8 mouse cellular contexts compared by ENCODE assay signal in the genomic region with DNA sequence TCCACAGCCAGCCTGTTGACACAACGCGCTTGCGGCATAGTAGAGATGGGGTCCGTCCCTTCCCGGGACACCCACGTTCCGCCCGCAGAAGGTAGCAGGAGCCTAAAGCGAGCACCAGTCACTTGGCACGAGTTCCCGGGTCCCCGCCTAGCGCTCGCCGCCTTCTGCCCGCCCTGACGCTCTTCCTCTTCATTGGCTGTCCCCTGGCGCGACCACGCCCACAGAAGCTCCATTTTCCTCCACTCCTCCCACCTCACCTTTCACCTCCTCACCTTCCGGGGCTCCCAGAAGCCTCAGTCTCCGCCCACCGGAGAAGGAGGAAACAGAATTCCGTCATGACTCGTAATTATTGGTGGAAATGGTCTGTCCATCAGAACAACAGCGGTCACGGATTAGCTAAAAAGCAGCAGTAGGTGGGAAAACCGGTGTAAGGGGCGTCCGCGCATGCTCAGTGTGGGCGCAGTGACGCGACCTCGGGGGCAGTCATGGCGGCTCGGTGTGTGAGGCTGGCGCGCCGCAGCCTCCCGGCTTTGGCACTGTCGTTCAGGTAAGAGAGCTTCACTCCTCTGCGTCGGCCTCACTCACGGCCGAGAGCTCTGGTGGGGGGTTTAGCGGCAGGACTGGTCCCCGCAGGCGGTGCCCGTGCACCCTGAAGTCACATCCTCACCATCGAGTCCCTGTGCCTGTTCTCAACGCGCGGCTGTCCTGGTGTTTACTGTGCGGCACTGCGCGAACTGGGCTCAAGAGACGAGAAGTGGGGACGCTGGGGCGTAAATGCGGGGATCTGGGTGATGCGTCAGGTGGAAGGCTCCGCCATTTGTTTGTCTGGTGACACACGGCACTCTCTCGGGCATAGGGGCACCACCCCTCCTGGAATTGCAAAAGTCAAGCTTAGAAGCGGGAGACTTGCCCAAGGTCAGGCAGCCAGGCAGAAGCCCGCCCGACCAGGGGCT. TPM values are rescaled to one million over a fixed set of nuclear protein-coding genes. Genes with fewer than 3 reads are reported as not detected.
DNase-seq lines count a peak whose midpoint lies in the region; ATAC-seq lines count a peak whose summit lies in the region.

Gene Grpel1, plus strand, starts transcription at position 290 of the 953 bp plus-strand sequence.

- DNase-seq in CD4-positive, CD25-positive, alpha-beta regulatory T cell, adult 2 months (ENCODE audit: low read depth, low spot score): peak; percentile 98
- DNase-seq in fat pad, adult 2 months (ENCODE audit: extremely low read depth, low read depth, low spot score): peak; percentile 91
- DNase-seq in kidney, postnatal 10 days: peak; percentile 99
- DNase-seq in natural killer cell, adult 2 months (ENCODE audit: low spot score in 2 of 2): peak; percentile 98 to 99

- WGBS in heart, embryonic 13.5 days: under 1% methylated on average over 68 of the region's 68 CpGs
- WGBS in liver, embryonic 12.5 days (ENCODE audit: insufficient replicate concordance): under 1% methylated on average over 68 of the region's 68 CpGs
- WGBS in stomach, embryonic 15.5 days: under 1% methylated on average over 68 of the region's 68 CpGs

- peak within 1 kb of the TSS; percentile 93 for H3K4me2 ChIP-seq in heart, embryonic 13.5 days
- peak within 1 kb of the TSS; percentile 96 for H3K4me2 ChIP-seq in liver, embryonic 12.5 days
- peak within 1 kb of the TSS; percentile 94 for H3K4me2 ChIP-seq in stomach, embryonic 15.5 days

- no peaks in the 10 kb centered on the region for H3K9me3 ChIP-seq in heart, embryonic 13.5 days
- no peaks in the 10 kb centered on the region for H3K9me3 ChIP-seq in liver, embryonic 12.5 days (replicated peaks)
- no peaks in the 10 kb centered on the region for H3K9me3 ChIP-seq in stomach, embryonic 15.5 days

- H3K9ac ChIP-seq in heart, embryonic 13.5 days: peak within 1 kb of the TSS; percentile 90
- peak within 1 kb of the TSS; percentile 88 for H3K9ac ChIP-seq in liver, embryonic 12.5 days
- peak within 1 kb of the TSS; percentile 65 for H3K9ac ChIP-seq in stomach, embryonic 15.5 days

- H3K36me3 ChIP-seq in heart, embryonic 13.5 days: peaks cover 25% of the 10 kb centered on the region
- H3K36me3 ChIP-seq in liver, embryonic 12.5 days: peaks cover 34% of the 10 kb centered on the region
- H3K36me3 ChIP-seq in stomach, embryonic 15.5 days: peaks cover 9% of the 10 kb centered on the region

- peak within 1 kb of the TSS; percentile 96 for H3K27ac ChIP-seq in brown adipose tissue, adult 24 weeks (replicated peaks; ENCODE audit: low read depth, low read length)
- H3K27ac ChIP-seq in heart, embryonic 13.5 days (replicated peaks): peak within 1 kb of the TSS; percentile 61
- peak within 1 kb of the TSS; percentile 76 for H3K27ac ChIP-seq in liver, embryonic 12.5 days
- peak within 1 kb of the TSS; percentile 67 for H3K27ac ChIP-seq in stomach, embryonic 15.5 days

- H3K4me1 ChIP-seq in brown adipose tissue, adult 24 weeks (ENCODE audit: control insufficient read depth, insufficient read depth, insufficient read length, low read length): no peaks in the 10 kb centered on the region
- H3K4me1 ChIP-seq in heart, embryonic 13.5 days: peaks cover 35% of the 10 kb centered on the region
- H3K4me1 ChIP-seq in liver, embryonic 12.5 days: peaks cover 42% of the 10 kb centered on the region
- peaks cover 13% of the 10 kb centered on the region; the same call in 1 of the 2 replicates for H3K4me1 ChIP-seq in stomach, embryonic 15.5 days

- H3K27me3 ChIP-seq in heart, embryonic 13.5 days (replicated peaks): no peaks in the 10 kb centered on the region
- no peaks in the 10 kb centered on the region for H3K27me3 ChIP-seq in liver, embryonic 12.5 days (replicated peaks)
- no peaks in the 10 kb centered on the region for H3K27me3 ChIP-seq in stomach, embryonic 15.5 days (replicated peaks)

- peak; percentile 96 for ATAC-seq in heart, embryonic 13.5 days (ENCODE audit: extremely low read depth, insufficient number of reproducible peaks, low FRiP score, low TSS enrichment)
- peak; percentile 96 for ATAC-seq in liver, embryonic 12.5 days
- ATAC-seq in stomach, embryonic 15.5 days (ENCODE audit: insufficient read depth, low FRiP score, low read depth): peak; percentile 94

- peak within 1 kb of the TSS; percentile 86 for H3K4me3 ChIP-seq in brown adipose tissue, adult 24 weeks (ENCODE audit: insufficient read depth, low read depth, low read length)
- H3K4me3 ChIP-seq in heart, embryonic 13.5 days: peak within 1 kb of the TSS; percentile 85
- peak within 1 kb of the TSS; percentile 97 for H3K4me3 ChIP-seq in liver, embryonic 12.5 days
- H3K4me3 ChIP-seq in stomach, embryonic 15.5 days (replicated peaks): peak within 1 kb of the TSS; percentile 75

RNA-seq across cellular contexts. Expression of gene Grpel1, which starts in this region (rescaled TPM):
- polyA plus RNA-seq in brown adipose tissue, adult 24 weeks (2012; ENCODE audit: insufficient read depth, insufficient read length, missing spikeins): 146 and 149 TPM in 2 replicates
- polyA plus RNA-seq in heart, embryonic 13.5 days (2015; fragmentation: Nextera tagmentation; extraction: Ambion mirVana): 52.9 and 59.4 TPM in 2 replicates
- polyA plus RNA-seq in liver, embryonic 12.5 days (2016; fragmentation: Nextera tagmentation; extraction: Ambion mirVana): 52.4 and 52.9 TPM in 2 replicates
- 57.1 and 60.5 TPM in 2 replicates for polyA plus RNA-seq in stomach, embryonic 15.5 days (2015; fragmentation: Nextera tagmentation; extraction: Ambion mirVana)

Comparison
In these comparisons a context has a peak if more than half of its experiments do, and no peak if none do; other contexts are left out.
1. Peak in every context shown above with its lines: DNase-seq, ATAC-seq, H3K4me3 ChIP-seq and H3K27ac ChIP-seq.